Mouse (Mus musculus) CH12.LX (cell line): Measurements from ENCODE around the gene Zfpm1.

ENCODE experiments used
- CTCF ChIP-seq, 2 experiments: IDR thresholded peaks in 1 of 2; conservative IDR thresholded peaks in 1 of 2; 2 replicates each; pipeline ENCODE4 v1.5.1; 2011 to 2012; ENCODE audit warnings: low read depth in 2 of 2, low read length in 2 of 2, improper control_type of control experiment in 1 of 2, inconsistent platforms in 1 of 2, mild to moderate bottlenecking in 1 of 2, moderate library complexity in 1 of 2
- POLR2A ChIP-seq: IDR thresholded peaks from 2 replicates; pipeline ENCODE4 v1.6.1; 2011; ENCODE audit warnings: low read depth, mild to moderate bottlenecking, improper control_type of control experiment, low read length
- RCOR1 ChIP-seq: conservative IDR thresholded peaks from 2 replicates; pipeline ENCODE4 v1.6.1; 2012; ENCODE audit warnings: low read depth, mild to moderate bottlenecking, inconsistent platforms, low read length, improper control_type of control experiment
- UBTF ChIP-seq: IDR thresholded peaks from 2 replicates; pipeline ENCODE4 v1.6.1; 2012; ENCODE audit warnings: low read depth, mild to moderate bottlenecking, inconsistent platforms, low read length, improper control_type of control experiment, moderate library complexity
- ZNF384 ChIP-seq: IDR thresholded peaks from 2 replicates; pipeline ENCODE4 v1.6.1; 2012; ENCODE audit warnings: low read depth, low read length, improper control_type of control experiment, inconsistent platforms

DNA sequence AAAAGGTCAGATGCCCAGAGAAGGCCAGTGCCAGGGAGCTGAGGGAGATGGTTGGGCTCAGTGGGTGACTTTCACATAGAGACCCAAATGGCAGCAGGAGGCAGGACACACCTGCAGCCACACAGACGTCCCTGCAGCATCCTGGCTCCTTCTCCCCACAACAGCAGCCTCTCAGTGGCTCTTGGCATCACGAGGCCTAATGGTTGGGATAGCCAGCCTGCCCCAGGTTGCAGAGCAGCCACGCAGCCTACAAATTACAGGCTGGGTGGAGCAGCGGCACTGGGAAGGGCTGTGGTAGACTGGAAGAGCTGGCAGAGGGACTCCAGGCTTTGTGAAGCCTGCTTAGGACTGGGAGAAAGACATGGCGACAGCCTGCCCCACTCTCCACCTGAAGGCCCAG lies 29.6 kb upstream of the Zfpm1 start:
- TF ChIP-seq ZNF384: no peak
- TF ChIP-seq CTCF (conservative IDR thresholded peaks at IDR 0.05 in 1 of 2, IDR thresholded peaks at IDR 0.05 in 1 of 2; ENCODE audit: low read depth in 2 of 2, low read length in 2 of 2): no peak
- TF ChIP-seq POLR2A: no peak
- no peak for TF ChIP-seq RCOR1
- no peak for TF ChIP-seq UBTF
